Mouse (Mus musculus) left cerebral cortex, adult 11 months (tissue): ENCODE measurements around the gene Pi4k2b.

Experiments
- DNase-seq: peaks from one replicate; pipeline ENCODE4 v3.0.0; 2022; ENCODE audit warnings: low spot score

The Pi4k2b gene

GRCm38 (mm10) chr5:52782523-52783250 lies 41.3 kb downstream of the Pi4k2b start:
- DNase-seq: peak; percentile 78

- DNase-seq: no peak
Observed at GRCm38 (mm10) chr5:52783251-52783620, 41.9 kb downstream of the Pi4k2b start.

GRCm38 (mm10) chr5:52783957-52784356 lies 42.6 kb downstream of the Pi4k2b start:
- DNase-seq: no peak

GRCm38 (mm10) chr5:52786556-52787322 lies 45.4 kb downstream of the Pi4k2b start:
- no peak for DNase-seq

GRCm38 (mm10) chr5:52793230-52793629 lies 51.9 kb downstream of the Pi4k2b start:
- no peak for DNase-seq

GRCm38 (mm10) chr5:52794109-52794508 lies 52.7 kb downstream of the Pi4k2b start:
- no peak for DNase-seq

GRCm38 (mm10) chr5:52799274-52799985 lies 58.1 kb downstream of the Pi4k2b start:
- no peak for DNase-seq

- no peak for DNase-seq
Observed at GRCm38 (mm10) chr5:52805801-52806200, 64.4 kb downstream of the Pi4k2b start.

GRCm38 (mm10) chr5:52806349-52806748 lies 65.0 kb downstream of the Pi4k2b start:
- no peak for DNase-seq

GRCm38 (mm10) chr5:52807030-52807429 lies 65.7 kb downstream of the Pi4k2b start:
- no peak for DNase-seq

GRCm38 (mm10) chr5:52810446-52810845 lies 69.1 kb downstream of the Pi4k2b start:
- no peak for DNase-seq

- no peak for DNase-seq
Observed at GRCm38 (mm10) chr5:52811056-52811455, 69.7 kb downstream of the Pi4k2b start.

- no peak for DNase-seq
Observed at GRCm38 (mm10) chr5:52812456-52812855, 71.1 kb downstream of the Pi4k2b start.

GRCm38 (mm10) chr5:52813312-52813711 lies 71.9 kb downstream of the Pi4k2b start:
- no peak for DNase-seq

- no peak for DNase-seq
Observed at GRCm38 (mm10) chr5:52818676-52819075, 77.3 kb downstream of the Pi4k2b start.
